Mouse (Mus musculus): ENCODE results near the gene Ttc23. TPM values are rescaled to one million over a fixed set of nuclear protein-coding genes. Genes with fewer than 3 reads are reported as not detected.

Ttc23 gene
- total and polyA plus RNA-seq, 3 experiments = 0.89 to 2.5 (median 0.93) TPM

DNA sequence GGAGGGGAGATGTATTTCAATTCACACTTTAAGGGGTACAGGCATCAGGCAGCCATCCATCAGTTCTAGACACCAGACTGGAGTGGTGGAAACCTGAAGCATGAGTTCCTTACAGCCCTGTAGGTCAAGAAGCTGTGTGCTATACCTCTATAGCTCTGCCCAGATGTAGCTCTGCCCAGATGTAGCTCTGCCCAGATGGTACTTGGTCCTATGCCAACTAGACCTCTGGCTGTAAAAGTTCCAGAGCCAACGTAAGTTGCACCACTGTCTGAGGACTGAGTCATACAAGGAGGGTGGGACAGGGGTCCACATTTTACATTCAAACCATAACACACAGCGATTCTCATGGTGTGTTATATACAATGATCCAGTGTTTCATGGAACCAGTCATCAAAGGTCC, 140.7 kb downstream of the Ttc23 start:
- Histone ChIP-seq H3K36me3 (replicated peaks in 1 of 2; ENCODE audit: control insufficient read depth in 1 of 2, insufficient read depth in 1 of 2, low read length in 1 of 2) (no peaks in the 10 kb centered on the region), H3K4me2 (ENCODE audit: insufficient read depth, low read depth, poor library complexity, severe bottlenecking) (no peak overlapping the region), H3K4me3 (replicated peaks in 1 of 3; ENCODE audit: low read depth in 2 of 3, low read length in 2 of 3, poor library complexity in 1 of 3) (no peak overlapping the region), H3K27me3 (replicated peaks) (peaks cover 69% of the 10 kb centered on the region), H3K27ac (ENCODE audit: insufficient read depth, low read depth) (no peak overlapping the region), H3K79me2 (replicated peaks; ENCODE audit: control insufficient read depth, extremely low read depth, insufficient read depth, poor library complexity, severe bottlenecking) (no peaks in the 10 kb centered on the region), H3K4me1 (ENCODE audit: control insufficient read depth in 1 of 2, insufficient read depth in 2 of 2) (no peaks in the 10 kb centered on the region), H3K9ac (ENCODE audit: insufficient read depth, low read depth) (no peak overlapping the region), H3K9me3 (replicated peaks; ENCODE audit: low read length) (no peaks in the 10 kb centered on the region)
- TF ChIP-seq NRF1 (IDR thresholded peaks at IDR 0.05; ENCODE audit: low read depth, low read length) (no peak), ZC3H11A (IDR thresholded peaks at IDR 0.05; ENCODE audit: low read depth, low read length) (no peak), SMC3 (IDR thresholded peaks at IDR 0.05; ENCODE audit: low read depth, low read length) (no peak), MAX (IDR thresholded peaks at IDR 0.05; ENCODE audit: low read length) (no peak), MXI1 (IDR thresholded peaks at IDR 0.05; ENCODE audit: low read depth, low read length) (no peak), MYC (IDR thresholded peaks at IDR 0.05; ENCODE audit: low read depth, low read length) (no peak), MAZ (IDR thresholded peaks at IDR 0.05; ENCODE audit: low read depth, low read length) (no peak), UBTF (IDR thresholded peaks at IDR 0.05; ENCODE audit: low read depth, low read length) (no peak), CHD1 (IDR thresholded peaks at IDR 0.05; ENCODE audit: low read depth, low read length) (no peak), RCOR1 (conservative IDR thresholded peaks at IDR 0.05; ENCODE audit: low read depth, low read length) (no peak)
- dilution Hi-C loops (cut with MboI; ENCODE audit: extremely low pct_ligation_motif_present, extremely low pct_unique_long_range_greater_than_20kb, low sequenced_read_pairs) = no loop called here
- no peak for DNase-seq (ENCODE audit: extremely low read depth)
- in situ Hi-C loops (cut with MboI; ENCODE audit: low pct_ligation_motif_present, low pct_unique_long_range_greater_than_20kb, low sequenced_read_pairs) = no loop called here

DNA sequence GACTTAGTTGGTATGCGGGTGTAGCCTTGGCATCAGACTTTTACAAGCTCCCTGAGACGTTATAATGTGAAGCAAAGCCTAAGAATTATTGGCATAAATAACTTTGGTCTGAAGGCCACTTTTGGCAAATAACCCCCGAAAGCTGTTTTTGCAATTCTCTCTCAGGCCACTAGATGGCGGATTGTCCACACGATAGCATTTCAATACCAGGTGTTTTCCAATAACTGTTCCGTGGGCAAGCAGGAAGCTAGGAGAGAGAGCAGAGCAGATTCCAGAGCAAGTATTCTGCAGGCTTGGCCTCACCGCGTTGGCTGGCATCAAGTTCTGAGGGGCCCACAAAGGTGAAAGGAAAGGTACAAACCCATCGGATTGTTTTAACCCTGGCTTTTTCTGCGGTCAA, 141.5 kb downstream of the Ttc23 start:
- peak; percentile 31 for DNase-seq (ENCODE audit: extremely low read depth)
- Histone ChIP-seq H3K4me2 (ENCODE audit: insufficient read depth, low read depth, poor library complexity, severe bottlenecking) (no peak overlapping the region), H3K27me3 (replicated peaks) (peaks cover 76% of the 10 kb centered on the region), H3K36me3 (replicated peaks in 1 of 2; ENCODE audit: control insufficient read depth in 1 of 2, insufficient read depth in 1 of 2, low read length in 1 of 2) (no peaks in the 10 kb centered on the region), H3K9ac (ENCODE audit: insufficient read depth, low read depth) (no peak overlapping the region), H3K27ac (ENCODE audit: insufficient read depth, low read depth) (no peak overlapping the region), H3K4me3 (replicated peaks in 1 of 3; ENCODE audit: low read depth in 2 of 3, low read length in 2 of 3, poor library complexity in 1 of 3) (no peak overlapping the region), H3K9me3 (replicated peaks; ENCODE audit: low read length) (no peaks in the 10 kb centered on the region), H3K79me2 (replicated peaks; ENCODE audit: control insufficient read depth, extremely low read depth, insufficient read depth, poor library complexity, severe bottlenecking) (no peaks in the 10 kb centered on the region), H3K4me1 (ENCODE audit: control insufficient read depth in 1 of 2, insufficient read depth in 2 of 2) (no peaks in the 10 kb centered on the region)
- TF ChIP-seq ZC3H11A (IDR thresholded peaks at IDR 0.05; ENCODE audit: low read depth, low read length) (no peak), JUN (IDR thresholded peaks at IDR 0.05; ENCODE audit: insufficient read depth, low read depth, low read length) (no peak), CTCF (conservative IDR thresholded peaks at IDR 0.05 in 1 of 2, IDR thresholded peaks at IDR 0.05 in 1 of 2; ENCODE audit: low read depth in 2 of 2, low read length in 2 of 2) (peak; percentile 77 to 88), MEF2A (IDR thresholded peaks at IDR 0.05; ENCODE audit: borderline replicate concordance, low read depth, low read length) (no peak), ELF1 (IDR thresholded peaks at IDR 0.05; ENCODE audit: low read depth, low read length) (no peak), ETS1 (conservative IDR thresholded peaks at IDR 0.05; ENCODE audit: low read depth, low read length) (no peak), RCOR1 (conservative IDR thresholded peaks at IDR 0.05; ENCODE audit: low read depth, low read length) (no peak), IRF4 (IDR thresholded peaks at IDR 0.05; ENCODE audit: low read depth, low read length) (no peak), USF1 (IDR thresholded peaks at IDR 0.05; ENCODE audit: low read depth, low read length) (no peak), ZMIZ1 (IDR thresholded peaks at IDR 0.05; ENCODE audit: low read depth, low read length) (no peak), E2F4 (IDR thresholded peaks at IDR 0.05; ENCODE audit: insufficient replicate concordance, low read depth, low read length) (no peak), ZKSCAN1 (IDR thresholded peaks at IDR 0.05; ENCODE audit: borderline replicate concordance, low read depth, low read length) (no peak), HCFC1 (IDR thresholded peaks at IDR 0.05; ENCODE audit: low read depth, low read length) (no peak), JUND (conservative IDR thresholded peaks at IDR 0.05; ENCODE audit: low read depth, low read length) (no peak), SMC3 (IDR thresholded peaks at IDR 0.05; ENCODE audit: low read depth, low read length) (peak; percentile 83), MXI1 (IDR thresholded peaks at IDR 0.05; ENCODE audit: low read depth, low read length) (no peak), EP300 (IDR thresholded peaks at IDR 0.05; ENCODE audit: low read length) (no peak), TCF12 (IDR thresholded peaks at IDR 0.05; ENCODE audit: low read depth, low read length) (no peak), GABPA (IDR thresholded peaks at IDR 0.05; ENCODE audit: insufficient replicate concordance, low read depth, low read length) (no peak), RAD21 (IDR thresholded peaks at IDR 0.05; ENCODE audit: low read depth, low read length) (peak; percentile 90)
- in situ Hi-C loops (cut with MboI; ENCODE audit: low pct_ligation_motif_present, low pct_unique_long_range_greater_than_20kb, low sequenced_read_pairs) (no loop called here), dilution Hi-C loops (cut with MboI; ENCODE audit: extremely low pct_ligation_motif_present, extremely low pct_unique_long_range_greater_than_20kb, low sequenced_read_pairs) (no loop called here)

Data from CH12.LX (cell line).